Mouse (Mus musculus) MEL (cell line): ENCODE results near the gene Hist1h3c.

Source experiments
- CTCF ChIP-seq, 3 experiments: IDR thresholded peaks in 2 of 3; conservative IDR thresholded peaks in 1 of 3; 2 replicates each; pipeline ENCODE4 v1.5.1; 2011 to 2012; ENCODE audit warnings: low read length in 3 of 3, low read depth in 2 of 3, mild to moderate bottlenecking in 2 of 3, improper control_type of control experiment in 1 of 3, inconsistent platforms in 1 of 3, mixed read lengths in 1 of 3, moderate library complexity in 1 of 3; ENCODE audit not compliant: control insufficient read depth in 1 of 3, insufficient read depth in 1 of 3, poor library complexity in 1 of 3, severe bottlenecking in 1 of 3
- E2F4 ChIP-seq: IDR thresholded peaks from 2 replicates; pipeline ENCODE4 v1.6.1; 2011; ENCODE audit warnings: low read depth, low read length, improper control_type of control experiment, borderline replicate concordance
- EP300 ChIP-seq, 2 experiments: IDR thresholded peaks; 2 replicates each; pipeline ENCODE4 v1.6.1; 2011; ENCODE audit warnings: improper control_type of control experiment in 2 of 2, low read length in 2 of 2, low read depth in 1 of 2, mild to moderate bottlenecking in 1 of 2
- JUND ChIP-seq: IDR thresholded peaks from 2 replicates; pipeline ENCODE4 v1.6.1; 2011; ENCODE audit warnings: low read depth, mild to moderate bottlenecking, improper control_type of control experiment, low read length
- MAX ChIP-seq: IDR thresholded peaks from 2 replicates; pipeline ENCODE4 v1.6.1; 2011; ENCODE audit warnings: low read length, improper control_type of control experiment
- MAZ ChIP-seq: IDR thresholded peaks from 2 replicates; pipeline ENCODE4 v1.6.1; 2012; ENCODE audit warnings: low read depth, mild to moderate bottlenecking, inconsistent platforms, low read length, improper control_type of control experiment
- POLR2AphosphoS2 ChIP-seq: IDR thresholded peaks from 2 replicates; pipeline ENCODE4 v1.6.1; 2011; ENCODE audit warnings: low read length, improper control_type of control experiment
- TAL1 ChIP-seq: IDR thresholded peaks from 2 replicates; pipeline ENCODE4 v1.6.1; 2012; ENCODE audit warnings: mild to moderate bottlenecking, inconsistent platforms, low read length, moderate library complexity, mixed read lengths
- ZNF384 ChIP-seq: IDR thresholded peaks from 2 replicates; pipeline ENCODE4 v1.6.1; 2012; ENCODE audit warnings: low read depth, mild to moderate bottlenecking, inconsistent platforms, low read length, improper control_type of control experiment

DNA sequence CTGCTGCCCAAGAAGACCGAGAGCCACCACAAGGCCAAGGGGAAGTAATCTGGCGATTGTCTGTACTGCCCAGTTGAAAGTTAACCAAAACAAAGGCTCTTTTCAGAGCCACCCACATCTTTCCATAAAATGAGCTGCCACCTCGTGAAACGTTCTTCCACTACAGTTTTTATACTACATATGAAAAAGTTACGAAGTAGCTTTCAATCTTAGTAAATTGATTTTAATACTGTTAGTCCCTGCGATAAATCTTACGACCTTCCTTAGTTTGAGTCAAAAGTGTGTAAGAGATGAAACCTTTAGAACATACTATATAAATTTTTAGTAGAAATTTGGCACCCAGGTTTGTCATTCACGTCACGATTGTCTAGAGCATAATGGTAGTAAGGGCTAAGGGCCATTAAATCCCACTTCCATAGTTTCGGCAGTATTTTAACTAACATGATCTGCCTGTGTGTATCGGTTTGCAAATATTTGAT, 6.1 kb upstream of the Hist1h3c start:
- no peak for TF ChIP-seq CTCF (IDR thresholded peaks at IDR 0.05 in 2 of 3, conservative IDR thresholded peaks at IDR 0.05 in 1 of 3; ENCODE audit: control insufficient read depth in 1 of 3, insufficient read depth in 1 of 3, low read depth in 2 of 3, low read length in 3 of 3, poor library complexity in 1 of 3, severe bottlenecking in 1 of 3)
- no peak for TF ChIP-seq POLR2AphosphoS2
- no peak for TF ChIP-seq MAX
- no peak for TF ChIP-seq ZNF384
- no peak for TF ChIP-seq E2F4
- TF ChIP-seq EP300 (IDR thresholded peaks at IDR 0.05; ENCODE audit: low read depth in 1 of 2, low read length in 2 of 2): no peak
- no peak for TF ChIP-seq JUND
- TF ChIP-seq MAZ: no peak
- no peak for TF ChIP-seq TAL1
